Mouse (Mus musculus) C2C12 (cell line): Measurements from ENCODE around the gene Gper1.

Source experiments
- CTCF ChIP-seq: IDR thresholded peaks from one replicate; pipeline ENCODE4 v1.5.1; 2011; ENCODE audit not compliant: control insufficient read depth, insufficient read depth, insufficient read length
- MYOG ChIP-seq: IDR thresholded peaks from one replicate; pipeline ENCODE4 v1.6.1; 2011; ENCODE audit not compliant: control insufficient read depth, insufficient read length; ENCODE audit errors: extremely low read depth
- USF1 ChIP-seq: IDR thresholded peaks from one replicate; pipeline ENCODE4 v1.6.1; 2011; ENCODE audit warnings: low read depth, mild to moderate bottlenecking, control low read depth, moderate library complexity

GRCm38 (mm10) chr5:139474741-139475140 lies 51.8 kb downstream of the Gper1 start:
- TF ChIP-seq CTCF (no peak), MYOG (no peak), USF1 (no peak)
